Mouse (Mus musculus): Measurements from ENCODE around the gene Madd.

GRCm38 (mm10) chr2:91148101-91148500, 35.5 kb downstream of the Madd start:
- TF ChIP-seq POLR2A (IDR thresholded peaks at IDR 0.05; ENCODE audit: control insufficient read depth, low read depth, low read length) (no peak), CTCF (IDR thresholded peaks at IDR 0.05; ENCODE audit: control insufficient read depth, insufficient read depth, insufficient replicate concordance, low read depth, low read length) (no peak)

All from testis, adult 2 months (tissue).